Mouse (Mus musculus): ENCODE data around the gene Wnk2.

- TF ChIP-seq GATA1 (IDR thresholded peaks at IDR 0.05; ENCODE audit: low read length) = no peak
- TF ChIP-seq TAL1 (IDR thresholded peaks at IDR 0.05; ENCODE audit: low read length) = no peak
These were observed 157.7 kb downstream of the Wnk2 start for GRCm38 (mm10) chr13:48990138-48990537.
